Mouse (Mus musculus) mature B cell (primary cell): ENCODE measurements around the gene Rab3gap2.

Experiments used
- in situ Hi-C: fragments of 300-500 bp; cut with MboI; formaldehyde crosslinking; loops from 2 replicates; pipeline ENCODE4 v1.14.3; 2019

Rab3gap2 gene

GRCm38 (mm10) chr1:185203909-185204661 lies at the start of gene Rab3gap2:
Gene Rab3gap2, plus strand, starts transcription at chr1:185204117.
- in situ Hi-C loops = no loop called here

DNA sequence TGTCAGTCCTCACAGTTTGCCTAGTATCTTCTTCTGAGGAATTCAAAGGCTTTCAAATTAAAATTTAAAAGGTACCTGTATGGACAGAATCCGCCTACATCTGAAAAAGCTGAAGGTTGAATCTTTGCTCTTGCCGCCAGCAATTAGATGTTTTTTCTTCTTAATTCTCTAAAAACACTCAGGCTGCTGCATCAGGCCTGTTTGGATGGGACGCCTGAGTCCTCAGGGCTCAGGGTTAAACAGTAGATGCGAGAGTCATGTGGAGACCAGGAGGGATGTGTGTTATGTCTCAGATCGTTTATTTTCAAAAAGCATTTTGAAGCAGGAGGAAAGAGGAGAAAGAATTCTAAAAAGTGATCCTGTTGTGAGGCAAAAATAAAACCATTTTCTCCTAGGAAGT lies 30.3 kb upstream of the Rab3gap2 start:
- in situ Hi-C loops = no loop called here

DNA sequence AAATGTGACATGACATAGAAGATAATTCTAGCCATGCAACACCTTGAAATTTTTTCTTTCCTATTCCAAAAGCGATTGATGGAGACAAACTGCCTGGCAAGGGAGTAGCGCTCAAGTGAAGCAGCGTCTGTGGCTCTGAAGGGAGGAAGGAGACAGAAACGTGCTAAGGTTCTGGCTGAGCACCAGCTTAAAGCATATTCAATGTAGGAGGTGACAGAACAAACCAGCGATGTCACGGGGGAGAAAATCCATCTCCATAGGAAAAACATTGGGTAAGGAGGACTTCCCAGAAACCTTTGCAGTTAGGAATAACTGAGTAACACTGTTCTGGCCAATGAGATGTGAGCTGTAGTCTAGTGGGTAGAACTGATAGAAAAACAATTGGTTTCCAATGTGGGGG lies 26.1 kb upstream of the Rab3gap2 start:
- in situ Hi-C loops = loop anchor here (25.0 kb wide), 1 partner anchor 341 kb away; the partner anchor contains the start of gene Marc2

- in situ Hi-C loops = loop anchor here (25.0 kb wide), 1 partner anchor 346 kb away; the partner anchor contains the start of gene Marc2
Observed at GRCm38 (mm10) chr1:185183591-185184330, 20.2 kb upstream of the Rab3gap2 start.

GRCm38 (mm10) chr1:185185556-185185955 lies 18.4 kb upstream of the Rab3gap2 start:
- in situ Hi-C loops = loop anchor here (25.0 kb wide), 1 partner anchor 348 kb away; the partner anchor contains the start of gene Marc2

GRCm38 (mm10) chr1:185187135-185187785 lies 16.7 kb upstream of the Rab3gap2 start:
- in situ Hi-C loops = loop anchor here (25.0 kb wide), 1 partner anchor 350 kb away; the partner anchor contains the start of gene Marc2

GRCm38 (mm10) chr1:185189901-185190300 lies 14.0 kb upstream of the Rab3gap2 start:
- in situ Hi-C loops = loop anchor here (25.0 kb wide), 1 partner anchor 353 kb away; the partner anchor contains the start of gene Marc2

- in situ Hi-C loops = loop anchor here (25.0 kb wide), 1 partner anchor 355 kb away; the partner anchor contains the start of gene Marc2
Observed at GRCm38 (mm10) chr1:185192087-185192486, 11.8 kb upstream of the Rab3gap2 start.

GRCm38 (mm10) chr1:185193509-185193908 lies 10.4 kb upstream of the Rab3gap2 start:
- in situ Hi-C loops = loop anchor here (25.0 kb wide), 1 partner anchor 356 kb away; the partner anchor contains the start of gene Marc2

DNA sequence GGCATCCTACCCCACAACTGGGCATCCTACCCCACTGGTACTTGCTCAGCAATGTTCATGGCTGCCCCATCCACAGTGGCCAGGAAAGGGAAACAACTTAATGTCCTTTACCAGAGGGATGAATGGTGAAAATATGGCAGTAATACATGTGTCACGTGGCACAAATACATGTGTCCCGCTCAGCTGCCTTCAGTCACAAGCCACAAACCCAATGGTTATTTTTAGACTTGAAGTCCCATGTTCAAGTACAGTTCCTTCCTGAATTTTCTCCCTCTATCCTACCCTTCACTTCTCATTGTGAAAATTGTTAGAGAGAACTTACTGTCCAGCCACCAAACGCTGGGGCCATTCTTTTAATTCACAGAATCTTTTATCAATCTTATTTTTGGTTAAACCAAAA lies 7.6 kb upstream of the Rab3gap2 start:
- in situ Hi-C loops = loop anchor here (25.0 kb wide), 1 partner anchor 359 kb away; the partner anchor contains the start of gene Marc2

- in situ Hi-C loops = no loop called here
Observed at GRCm38 (mm10) chr1:185200571-185201395, 3.1 kb upstream of the Rab3gap2 start.

DNA sequence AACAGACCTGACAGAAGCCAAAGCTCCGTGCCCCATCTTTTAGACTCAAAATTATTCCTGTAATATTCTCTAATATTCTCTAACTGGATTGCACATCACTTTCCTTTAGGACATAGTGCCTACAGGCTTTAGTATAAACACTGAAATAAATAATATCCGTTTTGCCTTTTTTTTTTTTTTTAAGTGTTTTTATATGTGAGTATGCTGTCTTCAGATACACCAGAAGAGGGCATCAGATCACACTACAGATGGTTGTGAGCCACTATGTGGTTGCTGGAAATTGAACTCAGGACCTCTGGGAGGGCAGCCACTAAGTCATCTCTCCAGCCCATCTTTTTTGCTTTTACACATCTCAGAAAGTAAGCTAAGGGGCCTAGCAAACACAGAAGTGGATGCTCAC lies 1.9 kb upstream of the Rab3gap2 start:
- in situ Hi-C loops = no loop called here

GRCm38 (mm10) chr1:185203196-185203908 lies 565 bp upstream of the Rab3gap2 start:
- in situ Hi-C loops = no loop called here

GRCm38 (mm10) chr1:185205090-185205489 lies 1.2 kb downstream of the Rab3gap2 start:
- in situ Hi-C loops = no loop called here

DNA sequence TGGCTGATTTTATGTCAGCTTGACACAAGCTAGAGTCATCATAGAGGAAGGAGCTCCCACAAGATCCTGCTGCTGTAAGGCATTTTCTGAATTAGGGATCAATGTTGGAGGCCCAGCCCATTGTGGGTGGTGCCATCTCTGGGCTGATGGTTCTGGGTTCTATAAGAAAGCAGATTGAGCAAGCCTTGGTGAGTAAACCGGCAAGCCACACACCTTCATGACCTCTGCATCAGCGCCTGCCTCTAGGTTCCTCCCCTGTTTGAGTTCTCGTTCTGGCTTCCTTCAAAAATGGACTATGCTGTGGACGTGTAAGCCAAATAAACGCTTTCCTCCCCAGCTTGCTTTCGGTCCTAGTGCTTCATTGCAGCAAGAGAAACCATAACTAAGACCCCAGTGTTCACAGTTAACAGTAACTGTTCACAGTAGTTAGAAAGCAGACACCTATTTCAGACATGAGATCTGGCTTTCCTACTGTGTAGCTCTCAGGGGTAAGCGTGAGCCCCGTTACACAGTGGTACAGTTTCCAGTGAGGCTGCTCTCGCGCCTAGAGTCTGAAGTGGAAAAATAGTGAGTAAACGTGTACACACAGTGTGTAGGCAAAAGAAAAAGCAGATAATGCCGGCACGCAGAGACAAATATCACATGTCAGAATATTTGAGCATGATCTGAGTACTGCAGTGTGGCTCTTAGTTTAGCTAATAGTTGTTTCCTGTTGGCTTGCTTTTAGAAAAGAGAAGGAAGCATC lies 4.1 kb downstream of the Rab3gap2 start:
- in situ Hi-C loops = no loop called here

DNA sequence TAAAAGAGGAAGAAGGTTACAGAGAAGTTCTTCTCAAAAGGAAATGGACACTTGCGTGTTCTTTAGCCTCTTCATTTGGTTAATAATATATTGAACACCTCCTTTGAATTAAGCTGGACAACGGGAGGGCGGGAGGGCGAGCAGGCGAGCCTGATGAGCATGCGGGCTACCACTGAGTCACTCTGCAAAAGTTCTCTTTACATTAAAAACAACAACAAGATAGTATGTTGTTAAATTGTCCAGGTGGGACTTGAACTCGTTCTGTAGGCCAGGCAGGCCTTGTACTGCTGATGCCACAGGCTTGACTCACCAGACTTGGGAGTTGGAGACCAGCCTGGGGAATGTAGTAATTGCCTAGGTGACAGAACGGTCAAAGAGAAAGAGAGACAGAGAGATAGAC lies 4.8 kb downstream of the Rab3gap2 start:
- in situ Hi-C loops = no loop called here

DNA sequence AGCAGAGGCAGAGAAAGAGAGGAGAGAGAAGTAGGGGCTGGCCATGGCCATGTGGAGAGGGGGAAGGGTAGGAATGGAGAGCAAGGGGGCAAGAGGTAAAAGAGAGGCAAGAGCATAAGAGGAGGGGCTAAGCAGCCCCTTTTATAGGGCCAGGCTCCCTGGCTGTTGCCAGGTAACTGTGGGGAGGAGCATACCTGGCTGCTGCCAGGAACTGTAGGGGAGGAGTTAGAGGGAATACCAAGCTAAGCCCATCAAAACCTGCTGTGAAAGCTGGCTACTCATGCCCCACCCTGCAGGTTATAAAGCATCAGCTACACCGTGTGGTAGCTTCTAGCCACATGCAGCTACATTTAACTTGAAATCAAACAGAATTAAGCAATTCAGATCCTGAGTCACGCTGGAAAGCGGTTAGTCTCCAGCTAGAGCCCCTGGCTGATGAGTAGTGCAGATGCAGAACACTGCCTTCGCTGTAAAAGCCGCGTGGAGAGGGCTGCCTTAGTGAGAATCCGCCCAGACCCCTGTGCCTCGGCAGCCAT lies 5.8 kb downstream of the Rab3gap2 start:
- in situ Hi-C loops = no loop called here

DNA sequence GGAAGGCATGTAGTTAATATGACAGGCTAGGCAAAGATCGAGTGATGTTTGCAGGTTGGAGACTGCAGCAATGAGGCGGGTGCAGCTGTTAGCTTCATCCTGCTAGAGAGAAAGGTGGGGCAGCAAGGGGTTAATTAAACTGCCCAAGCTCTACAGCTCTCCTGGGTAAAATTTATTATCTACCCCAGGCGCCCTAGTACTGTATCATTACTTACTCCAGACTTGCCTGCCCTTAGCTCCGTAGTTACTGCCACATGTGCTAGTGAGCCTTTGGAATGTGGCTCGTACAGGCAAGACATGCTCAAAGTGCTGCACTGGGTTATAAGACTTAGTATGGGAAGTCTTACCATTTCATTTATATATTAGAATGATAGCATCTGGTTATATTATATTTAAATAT lies 12.4 kb downstream of the Rab3gap2 start:
- in situ Hi-C loops = no loop called here

DNA sequence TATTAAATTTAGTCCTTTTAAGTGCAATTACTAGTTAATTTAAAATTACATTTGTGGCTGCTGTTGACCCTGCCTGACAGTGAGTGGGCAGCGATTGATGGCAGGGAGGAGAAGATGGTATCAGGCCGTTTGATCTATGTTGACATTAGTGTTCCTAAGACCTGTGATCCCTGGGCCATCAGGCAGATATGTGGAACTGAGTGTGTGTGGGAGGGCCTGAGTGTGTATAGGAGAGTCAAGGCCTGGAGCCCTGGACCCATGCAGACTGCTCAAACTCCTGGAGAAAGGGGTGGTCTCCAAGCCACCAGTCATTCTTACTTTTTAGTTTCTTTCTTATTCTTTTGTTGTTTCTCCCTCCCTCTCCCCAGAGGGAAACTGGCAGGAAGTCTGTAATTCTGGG lies 12.8 kb downstream of the Rab3gap2 start:
- in situ Hi-C loops = no loop called here
